Mouse (Mus musculus) MEL (cell line): ENCODE data around the gene Cep350.
"Not testable (repeated sequence)": the region's sequence is repeated elsewhere in the genome, so short reads cannot be mapped to it uniquely, and the experiment has no call there.

Source experiments
- CHD2 ChIP-seq: IDR thresholded peaks from 2 replicates; pipeline ENCODE4 v1.6.1; 2011; ENCODE audit warnings: low read length, improper control_type of control experiment
- CTCF ChIP-seq, 3 experiments: IDR thresholded peaks in 2 of 3; conservative IDR thresholded peaks in 1 of 3; 2 replicates each; pipeline ENCODE4 v1.5.1; 2011 to 2012; ENCODE audit warnings: low read length in 3 of 3, low read depth in 2 of 3, mild to moderate bottlenecking in 2 of 3, improper control_type of control experiment in 1 of 3, inconsistent platforms in 1 of 3, mixed read lengths in 1 of 3, moderate library complexity in 1 of 3; ENCODE audit not compliant: control insufficient read depth in 1 of 3, insufficient read depth in 1 of 3, poor library complexity in 1 of 3, severe bottlenecking in 1 of 3
- E2F4 ChIP-seq: IDR thresholded peaks from 2 replicates; pipeline ENCODE4 v1.6.1; 2011; ENCODE audit warnings: low read depth, low read length, improper control_type of control experiment, borderline replicate concordance
- ELF1 ChIP-seq: IDR thresholded peaks from 2 replicates; pipeline ENCODE4 v1.6.1; 2014; ENCODE audit warnings: low read depth, mild to moderate bottlenecking, inconsistent platforms, low read length, improper control_type of control experiment, moderate library complexity
- EP300 ChIP-seq, 2 experiments: IDR thresholded peaks; 2 replicates each; pipeline ENCODE4 v1.6.1; 2011; ENCODE audit warnings: improper control_type of control experiment in 2 of 2, low read length in 2 of 2, low read depth in 1 of 2, mild to moderate bottlenecking in 1 of 2
- ETS1 ChIP-seq: IDR thresholded peaks from 2 replicates; pipeline ENCODE4 v1.6.1; 2012; ENCODE audit warnings: low read depth, mild to moderate bottlenecking, inconsistent platforms, low read length, improper control_type of control experiment, moderate library complexity
- MAFK ChIP-seq: IDR thresholded peaks from 2 replicates; pipeline ENCODE4 v1.6.1; 2011; ENCODE audit warnings: low read depth, mild to moderate bottlenecking, low read length, improper control_type of control experiment, borderline replicate concordance
- MAZ ChIP-seq: IDR thresholded peaks from 2 replicates; pipeline ENCODE4 v1.6.1; 2012; ENCODE audit warnings: low read depth, mild to moderate bottlenecking, inconsistent platforms, low read length, improper control_type of control experiment
- MEF2A ChIP-seq: IDR thresholded peaks from 2 replicates; pipeline ENCODE4 v1.6.1; 2014; ENCODE audit warnings: low read depth, mild to moderate bottlenecking, inconsistent platforms, low read length, improper control_type of control experiment; ENCODE audit not compliant: poor library complexity, insufficient replicate concordance, severe bottlenecking; ENCODE audit errors: extremely low read depth
- POLR2A ChIP-seq, 2 experiments: IDR thresholded peaks; 2 replicates each; pipeline ENCODE4 v1.6.1; 2011 to 2012; ENCODE audit warnings: low read length in 2 of 2, mild to moderate bottlenecking in 2 of 2, control low read depth in 1 of 2, improper control_type of control experiment in 1 of 2, low read depth in 1 of 2, moderate library complexity in 1 of 2; ENCODE audit not compliant: control insufficient read depth in 1 of 2, insufficient read depth in 1 of 2, poor library complexity in 1 of 2
- POLR2AphosphoS2 ChIP-seq: IDR thresholded peaks from 2 replicates; pipeline ENCODE4 v1.6.1; 2011; ENCODE audit warnings: low read length, improper control_type of control experiment
- SMC3 ChIP-seq: IDR thresholded peaks from 2 replicates; pipeline ENCODE4 v1.6.1; 2011; ENCODE audit warnings: low read depth, low read length, improper control_type of control experiment
- TAL1 ChIP-seq: IDR thresholded peaks from 2 replicates; pipeline ENCODE4 v1.6.1; 2012; ENCODE audit warnings: mild to moderate bottlenecking, inconsistent platforms, low read length, moderate library complexity, mixed read lengths
- TCF12 ChIP-seq: IDR thresholded peaks from 2 replicates; pipeline ENCODE4 v1.6.1; 2014; ENCODE audit warnings: low read depth, mild to moderate bottlenecking, inconsistent platforms, low read length, improper control_type of control experiment, moderate library complexity

DNA sequence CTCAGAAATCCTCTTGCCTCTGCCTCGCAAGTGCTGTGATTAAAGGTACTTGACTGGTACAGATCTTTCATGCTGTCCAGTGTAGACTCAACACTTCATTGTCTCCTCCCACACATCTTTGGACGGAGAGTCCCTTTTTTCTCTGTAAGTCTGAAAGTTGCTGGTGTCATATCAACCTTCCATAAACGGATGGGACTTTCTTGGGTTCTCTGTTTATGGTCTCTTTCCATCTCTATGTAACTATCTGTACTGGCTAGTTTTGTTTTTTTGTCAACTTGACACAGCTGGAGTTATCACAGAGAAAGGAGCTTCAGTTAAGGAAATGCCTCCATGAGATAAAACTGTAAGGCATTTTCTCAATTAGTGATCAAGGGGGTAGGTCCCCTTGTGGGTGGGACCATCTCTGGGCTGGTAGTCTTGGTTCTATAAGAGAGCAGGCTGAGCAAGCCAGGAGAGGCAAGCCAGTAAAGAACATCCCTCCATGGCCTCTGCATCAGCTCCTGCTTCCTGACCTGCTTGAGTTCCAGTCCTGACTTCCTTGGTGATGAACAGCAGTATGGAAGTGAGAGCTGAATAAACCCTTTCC, 90.3 kb downstream of the Cep350 start:
- not testable (repeated sequence) for TF ChIP-seq POLR2A (IDR thresholded peaks at IDR 0.05; ENCODE audit: control insufficient read depth in 1 of 2, insufficient read depth in 1 of 2, low read depth in 1 of 2, low read length in 2 of 2, poor library complexity in 1 of 2); TCF12; E2F4; POLR2AphosphoS2; TAL1; SMC3; ETS1; EP300 (IDR thresholded peaks at IDR 0.05; ENCODE audit: low read depth in 1 of 2, low read length in 2 of 2); MEF2A; CTCF (IDR thresholded peaks at IDR 0.05 in 2 of 3, conservative IDR thresholded peaks at IDR 0.05 in 1 of 3; ENCODE audit: control insufficient read depth in 1 of 3, insufficient read depth in 1 of 3, low read depth in 2 of 3, low read length in 3 of 3, poor library complexity in 1 of 3, severe bottlenecking in 1 of 3); MAZ; ELF1; CHD2; MAFK
